Mouse (Mus musculus) heart, embryonic 14.5 days (tissue): Measurements from ENCODE around the gene Ccdc33. TPM values are rescaled to one million over a fixed set of nuclear protein-coding genes. Genes with fewer than 3 reads are reported as not detected.

Experiments
- ATAC-seq: fragments of 200-750 bp; cut with Nextera tagmentation; 2 replicates; pipeline ENCODE4 v1.8.0; 2017; ENCODE audit warnings: low read depth, moderate TSS enrichment; ENCODE audit not compliant: insufficient number of reproducible peaks, insufficient read depth, low FRiP score
- H3K27ac ChIP-seq, 2 experiments: fragments of 200-500 bp in 1 of 2; fragments of 300-500 bp in 1 of 2; sonication (generic) in 1 of 2; replicated peaks in 1 of 2; 2 replicates each; pipeline ENCODE4 v1.5.1; 2012 to 2014; ENCODE audit warnings: low read depth in 2 of 2, low read length in 2 of 2, control low read depth in 1 of 2, mild to moderate bottlenecking in 1 of 2, mixed read lengths in 1 of 2; ENCODE audit not compliant: control insufficient read depth in 1 of 2, insufficient read depth in 1 of 2
- H3K27me3 ChIP-seq: fragments of 300-500 bp; sonication (generic); 2 replicates; pipeline ENCODE4 v1.6.1; 2014; ENCODE audit warnings: mild to moderate bottlenecking, low read length, control low read depth; ENCODE audit not compliant: control insufficient read depth, insufficient read depth
- H3K36me3 ChIP-seq: fragments of 300-500 bp; sonication (generic); 2 replicates; pipeline ENCODE4 v1.6.1; 2014; ENCODE audit warnings: mild to moderate bottlenecking, control low read depth, low read length, mixed read lengths; ENCODE audit not compliant: control insufficient read depth, insufficient read depth
- H3K4me1 ChIP-seq, 2 experiments: fragments of 200-500 bp in 1 of 2; fragments of 300-500 bp in 1 of 2; sonication (generic) in 1 of 2; 2 replicates each; pipeline ENCODE4 v1.6.1; 2012 to 2014; ENCODE audit warnings: low read length in 2 of 2, control low read depth in 1 of 2, mixed read lengths in 1 of 2; ENCODE audit not compliant: control insufficient read depth in 2 of 2, insufficient read depth in 2 of 2
- H3K4me2 ChIP-seq: fragments of 300-500 bp; sonication (generic); 2 replicates; pipeline ENCODE4 v1.6.1; 2014; ENCODE audit warnings: mild to moderate bottlenecking, low read length
- H3K4me3 ChIP-seq, 2 experiments: fragments of 200-500 bp in 1 of 2; fragments of 300-500 bp in 1 of 2; sonication (generic) in 1 of 2; 2 replicates each; pipeline ENCODE4 v1.5.1; 2012 to 2014; ENCODE audit warnings: low read length in 2 of 2, mild to moderate bottlenecking in 2 of 2, control low read depth in 1 of 2, low read depth in 1 of 2, moderate library complexity in 1 of 2; ENCODE audit not compliant: control insufficient read depth in 1 of 2, insufficient read depth in 1 of 2
- H3K9ac ChIP-seq: fragments of 300-500 bp; sonication (generic); 2 replicates; pipeline ENCODE4 v1.6.1; 2014; ENCODE audit warnings: mild to moderate bottlenecking, low read length
- H3K9me3 ChIP-seq: fragments of 300-500 bp; sonication (generic); 2 replicates; pipeline ENCODE4 v1.6.1; 2016; ENCODE audit warnings: low read length, control low read depth; ENCODE audit not compliant: control insufficient read depth
- WGBS: fragments of 180-500 bp; shearing (Covaris S2); extraction: QIAGEN DNeasy Blood & Tissue Kit; methylation state at CpG from one replicate; pipeline ENCODE4 v1.1.7; 2014; 5-methylcytosine and 5-hydroxymethylcytosine counted together
- polyA plus RNA-seq: library from polyadenylated mRNA; unstranded; fragments of >200 nt; fragmentation: Nextera tagmentation; extraction: Ambion mirVana; gene quantifications from 2 replicates; pipeline ENCODE4 v1.2.1, GENCODE M21; 2014

Gene Ccdc33
- polyA plus RNA-seq, 1 experiment from 2014 or later: not detected

GRCm38 (mm10) chr9:58074561-58074960 is 44.1 kb downstream of the Ccdc33 start:
- no peaks in the 10 kb centered on the region for H3K4me1 ChIP-seq
- H3K36me3 ChIP-seq: no peaks in the 10 kb centered on the region
- no peak overlapping the region for H3K4me3 ChIP-seq
- no peak overlapping the region for H3K4me2 ChIP-seq
- ATAC-seq: no peak
- no peak overlapping the region for H3K27ac ChIP-seq
- 29% methylated on average over 3 of the region's 3 CpGs for WGBS
- no peak overlapping the region for H3K9ac ChIP-seq
- H3K27me3 ChIP-seq: peaks cover 3% of the 10 kb centered on the region
- H3K9me3 ChIP-seq: no peaks in the 10 kb centered on the region

GRCm38 (mm10) chr9:58067546-58067945 is 51.1 kb downstream of the Ccdc33 start:
- Histone ChIP-seq H3K4me3 (no peak overlapping the region), H3K4me1 (peaks cover 19 to 23% of the 10 kb centered on the region in 2 experiments), H3K36me3 (no peaks in the 10 kb centered on the region), H3K27me3 (peaks cover 25% of the 10 kb centered on the region; the same call in 1 of the 2 replicates), H3K4me2 (no peak overlapping the region), H3K27ac (no peak overlapping the region), H3K9me3 (no peaks in the 10 kb centered on the region), H3K9ac (no peak overlapping the region)
- 75% methylated on average over 3 of the region's 3 CpGs for WGBS
- no peak for ATAC-seq

DNA sequence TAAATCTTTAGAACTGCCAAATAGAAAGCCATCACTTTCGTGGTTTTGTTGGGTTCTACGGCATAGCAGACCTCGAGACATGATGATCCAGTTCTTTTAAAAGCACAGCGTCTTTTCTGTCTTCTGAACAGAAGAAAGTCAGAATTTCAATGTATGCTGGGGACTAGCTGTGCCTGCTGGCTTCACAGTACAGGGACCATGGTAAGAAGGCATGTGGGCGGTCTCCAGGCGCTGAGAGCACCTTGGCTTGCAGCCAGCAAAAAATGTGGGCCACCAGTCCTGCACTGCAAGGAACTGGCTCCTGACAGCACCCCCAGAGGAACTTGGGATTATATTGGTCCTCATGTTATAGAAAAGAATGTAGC is 51.9 kb downstream of the Ccdc33 start:
- Histone ChIP-seq H3K9me3 (no peaks in the 10 kb centered on the region), H3K36me3 (no peaks in the 10 kb centered on the region), H3K4me1 (peaks cover 19 to 24% of the 10 kb centered on the region in 2 experiments), H3K4me3 (no peak overlapping the region), H3K9ac (no peak overlapping the region), H3K27ac (no peak overlapping the region), H3K27me3 (peaks cover 28% of the 10 kb centered on the region; the same call in 1 of the 2 replicates), H3K4me2 (no peak overlapping the region)
- WGBS: 57% methylated on average over 6 of the region's 6 CpGs
- no peak for ATAC-seq

- no peak overlapping the region for H3K4me2 ChIP-seq
- WGBS: 67% methylated on average over 6 of the region's 6 CpGs
- H3K4me3 ChIP-seq: no peak overlapping the region
- H3K27me3 ChIP-seq: peaks cover 34% of the 10 kb centered on the region
- no peak overlapping the region for H3K27ac ChIP-seq
- no peaks in the 10 kb centered on the region for H3K36me3 ChIP-seq
- no peaks in the 10 kb centered on the region for H3K9me3 ChIP-seq
- H3K4me1 ChIP-seq: peaks cover 22 to 27% of the 10 kb centered on the region in 2 experiments
- no peak overlapping the region for H3K9ac ChIP-seq
- ATAC-seq: no peak
Observed at GRCm38 (mm10) chr9:58065977-58066730, 52.5 kb downstream of the Ccdc33 start.

DNA sequence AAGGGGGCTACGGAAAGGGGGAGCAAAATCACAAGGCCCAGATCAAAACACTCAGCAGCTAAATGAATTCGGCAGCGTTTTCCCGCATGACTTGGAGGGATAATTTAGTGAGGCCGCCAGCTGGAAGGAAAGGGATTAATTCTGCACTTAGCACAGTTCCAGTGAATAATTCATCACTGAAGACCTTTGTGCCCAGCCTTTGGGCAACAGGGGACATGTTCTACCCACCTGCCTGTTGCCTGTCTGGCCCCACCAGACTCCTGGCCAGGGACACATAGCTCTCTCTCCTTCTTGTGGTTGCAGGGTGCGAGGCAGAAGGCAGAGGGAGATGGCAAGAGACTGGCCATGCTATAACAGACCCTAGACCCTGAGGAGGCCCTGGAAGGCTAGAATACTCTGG is 53.1 kb downstream of the Ccdc33 start:
- Histone ChIP-seq H3K4me1 (peaks cover 23 to 28% of the 10 kb centered on the region in 2 experiments), H3K27ac (no peak overlapping the region), H3K4me3 (no peak overlapping the region), H3K9me3 (no peaks in the 10 kb centered on the region), H3K36me3 (no peaks in the 10 kb centered on the region), H3K9ac (no peak overlapping the region), H3K4me2 (no peak overlapping the region), H3K27me3 (peaks cover 38% of the 10 kb centered on the region)
- 73% methylated on average over 6 of the region's 6 CpGs for WGBS
- no peak for ATAC-seq

- no peaks in the 10 kb centered on the region for H3K9me3 ChIP-seq
- ATAC-seq: no peak
- H3K36me3 ChIP-seq: no peaks in the 10 kb centered on the region
- H3K4me3 ChIP-seq: no peak within 1 kb of the TSS
- no peak within 1 kb of the TSS for H3K27ac ChIP-seq
- 4% methylated on average over 3 of the region's 3 CpGs for WGBS
- H3K27me3 ChIP-seq: peaks cover 37% of the 10 kb centered on the region
- H3K4me1 ChIP-seq: peaks cover 23 to 28% of the 10 kb centered on the region in 2 experiments
- H3K4me2 ChIP-seq: no peak within 1 kb of the TSS
- no peak within 1 kb of the TSS for H3K9ac ChIP-seq
Observed at GRCm38 (mm10) chr9:58063531-58063930, 55.1 kb downstream of the Ccdc33 start, which contains the start of gene Stra6. Gene Stra6 (plus strand): TSS chr9:58063788.

- H3K27me3 ChIP-seq: peaks cover 47% of the 10 kb centered on the region
- H3K27ac ChIP-seq: no peak overlapping the region
- no peaks in the 10 kb centered on the region for H3K9me3 ChIP-seq
- H3K4me2 ChIP-seq: no peak overlapping the region
- ATAC-seq: no peak
- 5% methylated on average over 23 of the region's 23 CpGs for WGBS
- H3K36me3 ChIP-seq: no peaks in the 10 kb centered on the region
- H3K4me1 ChIP-seq: peaks cover 14% of the 10 kb centered on the region in 2 experiments
- H3K9ac ChIP-seq: no peak overlapping the region
- no peak overlapping the region for H3K4me3 ChIP-seq
Observed at GRCm38 (mm10) chr9:58060677-58061667, 57.7 kb downstream of the Ccdc33 start.
